Mouse (Mus musculus): ENCODE results near the gene Tmem160. TPM values are rescaled to one million over a fixed set of nuclear protein-coding genes. Genes with fewer than 3 reads are reported as not detected.

Tmem160 gene
- polyA plus RNA-seq, 1 experiment from 2014 or later: 43.9 TPM

DNA sequence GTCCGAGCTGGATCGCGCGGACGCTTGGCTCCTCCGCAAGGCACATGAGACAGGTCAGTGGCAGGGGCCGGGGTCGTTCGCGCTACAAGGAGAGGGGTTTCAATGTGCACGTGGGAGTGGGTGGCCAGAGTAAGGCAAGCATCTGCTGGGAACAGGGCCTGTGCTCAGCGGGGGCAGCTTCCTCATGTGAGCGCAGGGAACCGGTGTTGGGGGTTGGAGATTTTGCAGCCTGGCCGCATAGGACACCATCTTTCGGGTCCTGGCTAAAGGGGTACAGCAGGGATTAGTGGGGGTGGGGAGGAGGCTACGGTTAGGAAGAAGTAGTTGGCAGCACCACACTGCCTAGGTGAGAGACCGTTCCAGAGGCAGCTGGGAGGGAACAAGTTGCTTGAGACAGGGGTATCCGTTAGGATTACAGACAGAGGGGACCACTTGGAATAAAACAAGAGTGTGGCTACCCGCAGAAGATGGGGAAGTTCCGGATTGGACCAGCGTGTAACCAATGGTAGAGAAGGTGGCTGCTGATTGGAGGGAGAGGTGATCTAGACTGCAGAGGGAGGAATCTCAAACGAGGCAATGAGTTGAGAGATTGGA, 636 bp downstream of the Tmem160 start:
- Histone ChIP-seq H3K27ac (peak overlapping the region; percentile 78), H3K4me1 (peaks cover 24% of the 10 kb centered on the region), H3K9ac (peak overlapping the region; percentile 82), H3K27me3 (replicated peaks) (no peaks in the 10 kb centered on the region), H3K4me2 (peak overlapping the region; percentile 98), H3K36me3 (peaks cover 28% of the 10 kb centered on the region), H3K4me3 (peak overlapping the region; percentile 79), H3K9me3 (replicated peaks) (0 out of 2 replicates have a peak, but pooled peaks cover under 1% of the 10 kb centered on the region)
- peak; percentile 24 for ATAC-seq
- WGBS (ENCODE audit: insufficient replicate concordance): 1% methylated on average over 23 of the region's 23 CpGs

- no peak overlapping the region for H3K27ac ChIP-seq
- H3K4me2 ChIP-seq: no peak overlapping the region
- ATAC-seq: no peak
- peaks cover 24% of the 10 kb centered on the region for H3K4me1 ChIP-seq
- H3K36me3 ChIP-seq: peaks cover 32% of the 10 kb centered on the region
- peaks cover 4% of the 10 kb centered on the region; the same call in 1 of the 2 replicates for H3K9me3 ChIP-seq (replicated peaks)
- no peak overlapping the region for H3K9ac ChIP-seq
- H3K27me3 ChIP-seq (replicated peaks): peaks cover 4% of the 10 kb centered on the region
- H3K4me3 ChIP-seq: no peak overlapping the region
- 84% methylated on average over 14 of the region's 14 CpGs for WGBS (ENCODE audit: insufficient replicate concordance)
Measured at GRCm38 (mm10) chr7:16455016-16455415, 2.4 kb downstream of the Tmem160 start.

- WGBS (ENCODE audit: insufficient replicate concordance): 81% methylated on average over 5 of the region's 5 CpGs
- Histone ChIP-seq H3K36me3 (peaks cover 32% of the 10 kb centered on the region), H3K27ac (no peak overlapping the region)
Measured at GRCm38 (mm10) chr7:16456289-16456688, 3.7 kb downstream of the Tmem160 start.

GRCm38 (mm10) chr7:16460566-16460965, 8.0 kb downstream of the Tmem160 start:
- Histone ChIP-seq H3K4me1 (no peaks in the 10 kb centered on the region), H3K9ac (no peak overlapping the region), H3K36me3 (peaks cover 21% of the 10 kb centered on the region), H3K9me3 (replicated peaks) (peaks cover 4% of the 10 kb centered on the region; the same call in 1 of the 2 replicates), H3K27me3 (replicated peaks) (peaks cover 42% of the 10 kb centered on the region), H3K27ac (no peak overlapping the region), H3K4me3 (no peak overlapping the region), H3K4me2 (no peak overlapping the region)
- no peak for ATAC-seq
- WGBS (ENCODE audit: insufficient replicate concordance): 43% methylated on average over 13 of the region's 13 CpGs

More at GRCm38 (mm10) chr7:16456289-16456688, 3.7 kb downstream of the Tmem160 start:
- H3K4me2 ChIP-seq: no peak overlapping the region
- H3K9me3 ChIP-seq (replicated peaks): peaks cover 4% of the 10 kb centered on the region; the same call in 1 of the 2 replicates
- H3K4me3 ChIP-seq: no peak overlapping the region
- peaks cover 24% of the 10 kb centered on the region for H3K4me1 ChIP-seq
- H3K9ac ChIP-seq: no peak overlapping the region
- no peak for ATAC-seq
- peaks cover 17% of the 10 kb centered on the region for H3K27me3 ChIP-seq (replicated peaks)

GRCm38 (mm10) chr7:16461151-16461550, 8.6 kb downstream of the Tmem160 start:
- peaks cover 4% of the 10 kb centered on the region; the same call in 1 of the 2 replicates for H3K9me3 ChIP-seq (replicated peaks)
- 50% methylated on average over 6 of the region's 6 CpGs for WGBS (ENCODE audit: insufficient replicate concordance)
- H3K27ac ChIP-seq: no peak overlapping the region
- no peak overlapping the region for H3K4me3 ChIP-seq
- peaks cover 15% of the 10 kb centered on the region for H3K36me3 ChIP-seq
- H3K27me3 ChIP-seq (replicated peaks): peaks cover 45% of the 10 kb centered on the region
- H3K4me2 ChIP-seq: no peak overlapping the region
- no peaks in the 10 kb centered on the region for H3K4me1 ChIP-seq
- ATAC-seq: no peak
- no peak overlapping the region for H3K9ac ChIP-seq

GRCm38 (mm10) chr7:16461705-16462104, 9.1 kb downstream of the Tmem160 start:
- WGBS (ENCODE audit: insufficient replicate concordance): 63% methylated on average over 6 of the region's 6 CpGs
- H3K9me3 ChIP-seq (replicated peaks): peaks cover 4% of the 10 kb centered on the region; the same call in 1 of the 2 replicates
- no peak for ATAC-seq
- peaks cover 9% of the 10 kb centered on the region; the same call in 1 of the 2 replicates for H3K36me3 ChIP-seq
- no peak overlapping the region for H3K9ac ChIP-seq
- no peak overlapping the region for H3K4me2 ChIP-seq
- H3K4me1 ChIP-seq: no peaks in the 10 kb centered on the region
- peaks cover 48% of the 10 kb centered on the region for H3K27me3 ChIP-seq (replicated peaks)
- no peak overlapping the region for H3K4me3 ChIP-seq
- no peak overlapping the region for H3K27ac ChIP-seq

- peaks cover 52% of the 10 kb centered on the region for H3K27me3 ChIP-seq (replicated peaks)
- 2% methylated on average over 14 of the region's 14 CpGs for WGBS (ENCODE audit: insufficient replicate concordance)
- 0 out of 2 replicates have a peak, but pooled peaks cover 4% of the 10 kb centered on the region for H3K36me3 ChIP-seq
- H3K4me1 ChIP-seq: no peaks in the 10 kb centered on the region
- no peak overlapping the region for H3K4me2 ChIP-seq
- no peak overlapping the region for H3K9ac ChIP-seq
- no peak overlapping the region for H3K4me3 ChIP-seq
- no peak overlapping the region for H3K27ac ChIP-seq
- no peak for ATAC-seq
- peaks cover 4% of the 10 kb centered on the region; the same call in 1 of the 2 replicates for H3K9me3 ChIP-seq (replicated peaks)
Measured at GRCm38 (mm10) chr7:16463214-16463613, 10.6 kb downstream of the Tmem160 start.

- Histone ChIP-seq H3K4me2 (no peak overlapping the region), H3K36me3 (no peaks in the 10 kb centered on the region), H3K4me1 (no peaks in the 10 kb centered on the region), H3K9ac (no peak overlapping the region), H3K9me3 (replicated peaks) (no peaks in the 10 kb centered on the region), H3K27me3 (replicated peaks) (peaks cover 66% of the 10 kb centered on the region), H3K4me3 (no peak overlapping the region), H3K27ac (no peak overlapping the region)
- WGBS (ENCODE audit: insufficient replicate concordance): 5% methylated on average over 8 of the region's 8 CpGs
- peak; percentile 49; the same call in 1 of the 2 replicates for ATAC-seq
Measured at GRCm38 (mm10) chr7:16465160-16465559, 12.6 kb downstream of the Tmem160 start.

DNA sequence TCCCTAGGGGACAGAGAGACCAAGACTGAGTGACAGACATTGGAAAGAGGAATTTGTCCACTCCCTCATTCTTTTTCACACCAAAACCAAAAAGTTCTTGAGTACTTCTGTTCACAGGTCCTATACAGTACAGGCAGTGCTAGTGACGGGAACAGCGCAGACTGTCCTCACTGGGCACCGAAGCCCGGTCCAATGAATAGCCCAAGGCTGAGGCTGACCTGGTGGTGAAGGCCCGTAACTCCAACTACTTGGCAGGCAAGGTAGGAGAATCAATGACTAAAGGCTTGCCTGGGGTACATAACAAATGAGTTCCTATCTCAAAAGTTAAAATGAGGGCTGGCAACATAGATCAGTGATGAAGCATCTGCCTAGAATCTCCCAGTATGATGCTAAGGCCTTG, 13.0 kb downstream of the Tmem160 start:
- ATAC-seq: no peak
- Histone ChIP-seq H3K9ac (no peak overlapping the region), H3K9me3 (replicated peaks) (no peaks in the 10 kb centered on the region), H3K36me3 (no peaks in the 10 kb centered on the region), H3K27me3 (replicated peaks) (peaks cover 66% of the 10 kb centered on the region), H3K4me1 (no peaks in the 10 kb centered on the region), H3K4me3 (no peak overlapping the region), H3K4me2 (no peak overlapping the region), H3K27ac (no peak overlapping the region)
- 81% methylated on average over 5 of the region's 5 CpGs for WGBS (ENCODE audit: insufficient replicate concordance)

DNA sequence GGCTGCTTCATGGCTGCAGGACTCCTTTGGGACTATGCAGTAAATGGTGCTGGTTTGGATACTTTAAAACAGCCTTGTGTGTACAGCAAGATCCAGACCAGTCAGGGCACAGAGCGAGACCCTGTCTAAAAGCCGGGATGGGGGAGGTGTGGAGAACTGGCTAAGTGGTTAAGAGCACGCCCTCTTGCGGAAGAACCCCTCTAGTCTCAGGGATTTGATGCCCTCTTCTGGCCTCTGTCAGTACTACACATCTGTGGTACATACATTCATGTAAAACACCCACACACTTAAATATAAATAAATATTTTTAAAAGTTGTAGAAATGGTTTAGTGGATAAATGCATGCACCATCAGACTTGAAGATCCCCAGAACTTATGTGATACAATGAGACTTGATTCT, 14.0 kb downstream of the Tmem160 start:
- 33% methylated on average over 4 of the region's 4 CpGs for WGBS (ENCODE audit: insufficient replicate concordance)

GRCm38 (mm10) chr7:16468115-16468514, 15.5 kb downstream of the Tmem160 start:
- Histone ChIP-seq H3K27me3 (replicated peaks) (peaks cover 71% of the 10 kb centered on the region), H3K36me3 (no peaks in the 10 kb centered on the region), H3K4me1 (no peaks in the 10 kb centered on the region), H3K9ac (no peak overlapping the region), H3K4me2 (no peak overlapping the region), H3K4me3 (no peak overlapping the region), H3K27ac (no peak overlapping the region), H3K9me3 (replicated peaks) (no peaks in the 10 kb centered on the region)
- WGBS (ENCODE audit: insufficient replicate concordance): 37% methylated on average over 5 of the region's 5 CpGs
- no peak for ATAC-seq

More for the DNA sequence above, 14.0 kb downstream of the Tmem160 start:
- Histone ChIP-seq H3K27me3 (replicated peaks) (peaks cover 66% of the 10 kb centered on the region), H3K4me1 (no peaks in the 10 kb centered on the region), H3K4me2 (no peak overlapping the region), H3K4me3 (no peak overlapping the region), H3K9me3 (replicated peaks) (no peaks in the 10 kb centered on the region), H3K36me3 (no peaks in the 10 kb centered on the region), H3K9ac (no peak overlapping the region), H3K27ac (no peak overlapping the region)
- ATAC-seq: no peak

DNA sequence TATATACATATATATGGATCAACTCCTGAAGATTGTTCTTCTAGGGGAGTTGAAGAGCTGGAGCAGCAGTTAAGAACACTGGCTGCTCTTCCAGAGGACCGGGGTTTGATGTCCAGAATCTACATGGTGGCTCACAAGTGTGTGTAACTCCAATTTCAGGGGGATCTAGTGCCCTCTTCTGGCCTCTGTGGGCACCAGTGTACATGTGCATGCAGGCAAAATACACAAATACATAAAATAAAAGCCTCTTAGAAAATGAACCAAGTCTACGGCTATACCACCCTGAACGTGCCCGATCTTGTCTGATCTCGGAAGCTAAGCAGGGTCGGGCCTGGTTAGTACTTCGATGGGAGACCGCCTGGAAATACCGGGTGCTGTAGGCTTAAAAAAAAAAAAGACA, 19.0 kb downstream of the Tmem160 start:
- H3K27me3 ChIP-seq (replicated peaks): peaks cover 87% of the 10 kb centered on the region
- no peak overlapping the region for H3K4me3 ChIP-seq
- H3K4me1 ChIP-seq: peaks cover 21% of the 10 kb centered on the region
- no peak overlapping the region for H3K9ac ChIP-seq
- H3K36me3 ChIP-seq: no peaks in the 10 kb centered on the region
- H3K27ac ChIP-seq: no peak overlapping the region
- WGBS (ENCODE audit: insufficient replicate concordance): 28% methylated on average over 9 of the region's 9 CpGs
- H3K9me3 ChIP-seq (replicated peaks): no peaks in the 10 kb centered on the region
- no peak overlapping the region for H3K4me2 ChIP-seq
- no peak for ATAC-seq

Data from liver, embryonic 12.5 days (tissue).